Mouse (Mus musculus) retina, postnatal 1 day (tissue): ENCODE measurements around the gene Mvd.

Source experiments
- DNase-seq: peaks from one replicate; pipeline ENCODE4 v3.0.0-alpha.2; 2012

Gene Mvd

GRCm38 (mm10) chr8:122454409-122454808 lies 11.2 kb upstream of the Mvd start:
- DNase-seq = no peak

DNA sequence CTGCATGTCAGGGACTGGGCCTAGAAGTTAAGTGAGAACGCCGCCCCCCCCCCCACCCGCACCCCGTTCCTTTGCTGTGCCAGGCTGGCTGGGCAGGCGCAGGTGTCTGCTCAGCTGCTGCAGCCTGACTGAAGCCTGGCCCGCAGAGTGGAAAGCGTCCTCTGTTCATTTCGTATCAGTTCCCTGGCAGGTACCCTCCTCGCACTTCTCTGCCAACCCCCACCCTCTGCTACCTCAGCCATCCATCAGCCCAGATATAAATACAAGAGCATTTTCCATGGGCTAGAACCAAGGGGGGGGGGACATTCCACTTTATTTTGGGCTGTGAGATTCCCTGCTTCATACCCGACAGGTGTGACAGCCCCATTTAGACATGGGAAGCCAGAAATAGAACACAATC lies 8.9 kb upstream of the Mvd start:
- DNase-seq = no peak

- DNase-seq = no peak
Observed at GRCm38 (mm10) chr8:122451161-122451703, 8.0 kb upstream of the Mvd start.

DNA sequence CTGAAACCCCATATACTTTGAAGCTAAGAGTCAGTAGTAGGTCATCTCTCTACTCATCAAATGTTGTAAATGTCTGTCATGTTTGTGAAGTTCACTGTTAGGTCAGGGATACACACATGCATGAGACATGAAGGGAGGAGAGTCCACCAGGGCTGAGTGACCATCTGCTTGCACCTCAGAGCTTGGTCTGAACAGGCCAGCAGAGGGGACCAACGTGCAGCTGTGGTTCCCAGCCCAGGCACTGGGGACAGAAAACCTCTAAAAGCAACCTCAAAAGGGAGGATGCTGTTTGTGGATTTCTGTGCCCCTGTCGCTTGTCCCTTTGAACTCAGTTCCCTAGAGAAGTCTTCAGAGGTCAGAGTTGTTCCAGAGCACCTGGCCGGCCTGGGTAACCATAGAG lies 2.0 kb upstream of the Mvd start:
- no peak for DNase-seq

DNA sequence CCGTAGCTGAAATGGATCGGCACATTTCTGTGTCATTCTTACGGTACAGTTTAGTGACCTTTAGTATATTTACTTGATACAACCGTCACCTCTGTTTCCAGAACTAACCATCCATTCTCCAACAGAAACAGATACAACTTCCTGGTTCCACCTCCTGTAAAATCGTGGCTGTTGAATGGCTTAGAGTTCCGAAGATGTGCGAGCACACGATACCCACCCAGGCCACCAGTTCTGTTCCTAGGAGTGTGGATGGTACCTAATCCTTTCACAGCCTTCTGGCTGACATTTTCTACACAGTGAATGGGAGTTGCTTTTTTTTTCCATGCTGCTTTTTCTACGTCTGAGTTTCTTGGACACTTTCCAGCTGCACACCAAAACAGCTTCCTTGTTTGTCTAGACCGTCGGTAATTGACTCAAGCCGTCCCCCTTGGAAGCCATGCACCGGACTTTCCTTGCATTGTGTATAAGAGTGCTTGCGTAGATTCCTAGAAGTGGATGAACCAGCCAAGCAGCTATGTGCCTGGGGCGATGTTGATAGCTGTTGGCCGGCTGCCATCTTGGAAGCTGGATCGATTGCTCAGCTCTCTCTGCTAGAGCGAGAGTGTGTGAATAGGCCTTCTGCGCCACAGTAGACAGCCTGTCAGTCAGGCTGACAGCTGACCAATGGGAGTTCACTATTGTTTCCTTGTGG lies 981 bp upstream of the Mvd start:
- peak; percentile 92 for DNase-seq

- no peak for DNase-seq
Observed at GRCm38 (mm10) chr8:122442781-122443180, 441 bp downstream of the Mvd start.

- no peak for DNase-seq
Observed at GRCm38 (mm10) chr8:122442356-122442755, 866 bp downstream of the Mvd start.

DNA sequence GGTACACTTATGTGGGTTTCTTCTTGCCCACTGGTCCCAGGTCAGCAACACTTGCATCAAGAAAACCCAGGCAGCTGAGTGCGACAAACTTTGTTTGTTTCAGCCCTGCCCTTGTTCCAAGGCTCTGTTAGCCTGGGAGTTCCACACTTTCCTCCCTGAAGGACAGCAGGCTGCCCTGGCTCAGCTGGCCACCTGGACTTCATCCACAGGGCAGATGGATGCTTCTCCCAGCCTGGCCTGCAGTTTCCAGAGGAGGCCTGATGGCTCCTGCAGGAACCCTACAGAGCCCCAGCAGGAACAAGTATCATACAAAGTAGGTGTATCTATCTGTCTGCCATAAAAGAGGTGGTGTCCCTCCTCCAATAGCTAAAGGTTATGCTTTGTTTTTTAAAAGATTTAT lies 1.9 kb downstream of the Mvd start:
- DNase-seq = no peak

DNA sequence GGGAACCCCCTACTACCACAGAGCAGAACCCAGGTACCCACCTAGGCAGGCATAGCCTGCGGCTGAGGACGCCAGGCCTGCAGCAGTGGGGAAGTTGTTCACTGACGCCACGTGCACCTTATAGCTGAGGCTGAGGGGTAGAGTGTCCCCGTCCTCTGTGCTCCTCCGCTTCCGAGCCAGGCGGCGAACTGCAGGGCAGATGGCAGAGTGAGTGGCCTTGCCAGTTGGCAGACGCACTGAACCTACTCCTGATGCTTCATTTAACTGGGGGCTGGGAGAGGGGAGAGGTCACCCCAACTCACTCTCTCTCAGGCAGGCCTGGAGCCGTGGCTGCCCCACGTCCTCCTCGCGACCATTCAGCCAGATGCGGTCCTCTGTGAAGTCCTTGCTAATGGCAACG lies 3.9 kb downstream of the Mvd start:
- DNase-seq = no peak

DNA sequence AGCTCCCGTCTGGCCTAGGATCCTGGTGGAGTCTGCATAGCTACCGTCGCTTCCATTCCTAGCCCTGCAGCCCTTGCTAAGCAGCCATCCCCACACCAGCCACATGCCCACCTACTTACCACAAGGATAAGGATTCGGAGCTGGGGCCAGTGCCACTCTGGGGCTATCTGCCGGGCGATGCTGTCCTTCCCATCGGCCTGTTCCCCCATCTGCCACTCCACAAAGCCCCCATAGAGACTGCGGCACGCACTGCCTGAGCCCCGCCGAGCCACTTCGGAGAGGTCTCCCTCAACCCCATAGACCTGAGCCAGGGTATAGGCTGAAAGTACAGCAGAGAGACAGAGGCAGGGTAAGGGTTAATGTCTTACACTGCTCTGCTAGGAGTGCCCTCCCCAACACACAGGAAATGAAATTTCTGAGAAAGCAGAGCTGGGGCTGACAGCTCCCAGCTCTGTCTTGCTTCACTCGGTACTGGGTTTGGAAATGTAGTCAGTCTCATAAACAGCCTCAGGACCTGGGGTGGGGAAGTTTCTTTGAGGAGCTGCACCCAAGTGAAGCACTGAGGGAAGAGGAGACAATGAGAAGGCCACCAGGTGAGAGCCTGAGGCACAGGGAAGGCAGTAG lies 5.4 kb downstream of the Mvd start:
- no peak for DNase-seq

DNA sequence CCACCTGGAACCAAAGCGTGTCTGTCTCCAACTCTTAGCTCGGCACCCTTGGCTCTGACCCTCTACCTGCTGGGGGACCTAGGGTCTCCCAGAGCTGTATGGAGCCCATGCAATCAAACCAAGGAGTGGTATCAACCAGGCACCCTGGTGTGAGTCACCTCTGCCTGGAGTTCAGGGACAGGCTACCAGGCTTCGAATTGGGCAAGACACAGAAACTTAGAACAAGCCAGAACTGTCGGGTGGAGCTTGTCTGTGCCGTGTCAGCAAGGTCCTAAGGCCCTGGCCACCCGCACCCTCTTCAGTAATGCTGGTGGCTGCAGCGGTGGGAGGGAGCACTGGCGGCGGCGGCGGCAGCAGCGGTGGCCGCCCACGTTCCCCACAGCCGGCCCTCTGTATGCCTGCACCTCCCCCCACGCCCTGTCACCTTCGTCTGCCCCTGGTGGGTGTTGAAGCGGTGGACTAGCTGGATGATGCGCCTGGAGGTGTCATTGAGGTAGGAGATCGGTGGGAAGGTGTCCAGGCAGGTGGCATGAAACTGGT lies 6.6 kb downstream of the Mvd start:
- DNase-seq = no peak

DNA sequence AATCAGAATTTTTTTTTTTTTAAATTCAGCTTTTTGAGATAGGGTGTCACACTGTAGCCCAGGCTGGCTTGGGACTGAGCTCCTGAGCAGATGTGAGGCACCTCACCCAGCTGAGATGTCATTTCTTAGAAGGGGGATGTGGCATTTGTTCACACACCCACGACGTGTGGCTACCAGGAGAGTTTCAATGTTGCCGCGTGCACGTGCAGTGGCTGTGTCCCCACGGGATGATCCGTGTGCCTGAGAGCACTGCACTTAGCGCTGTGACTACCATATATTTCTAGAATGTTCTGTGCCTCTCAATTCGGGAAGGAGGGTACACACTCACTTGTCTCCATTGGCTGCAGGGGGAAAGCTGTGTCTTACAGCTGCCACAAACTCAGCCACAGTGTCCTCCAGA lies 7.1 kb downstream of the Mvd start:
- no peak for DNase-seq

GRCm38 (mm10) chr8:122435375-122435774 lies 7.8 kb downstream of the Mvd start:
- DNase-seq = no peak

DNA sequence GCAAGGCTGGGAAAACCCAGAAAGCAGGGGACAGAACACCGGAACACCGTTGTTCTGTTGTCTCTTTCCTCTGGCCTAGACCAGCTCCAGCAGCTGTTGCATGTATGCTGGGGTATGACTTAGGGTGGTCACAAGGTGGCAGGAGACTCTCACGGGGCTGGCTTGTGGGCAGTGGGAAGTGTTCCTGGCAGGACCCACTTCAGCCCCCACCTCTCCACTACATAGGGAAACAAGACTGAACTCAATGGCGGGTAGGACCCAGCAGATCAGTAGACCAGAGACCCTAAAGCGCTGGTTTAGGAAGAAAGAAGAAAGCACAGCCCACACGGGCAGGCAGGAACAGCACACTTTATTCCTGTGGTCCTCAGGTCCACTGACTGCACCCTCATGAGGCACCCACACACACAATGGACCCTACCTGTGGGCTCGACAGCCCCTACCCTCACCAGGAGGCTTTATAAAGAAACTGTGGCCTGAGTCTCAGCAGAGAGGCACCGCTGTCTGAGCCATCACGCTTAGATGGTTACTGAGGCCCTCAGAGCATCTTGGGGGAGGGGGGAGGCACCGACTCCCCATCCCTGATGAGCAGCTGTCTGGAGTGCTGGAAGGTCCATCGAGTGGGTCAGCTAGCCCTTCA lies 9.8 kb downstream of the Mvd start:
- DNase-seq = peak; percentile 35

- DNase-seq = peak; percentile 72
Observed at GRCm38 (mm10) chr8:122432443-122433268, 10.6 kb downstream of the Mvd start, which contains the start of gene Cyba. Cyba (minus strand) TSS chr8:122432930.

GRCm38 (mm10) chr8:122431694-122432442 lies 11.4 kb downstream of the Mvd start:
- peak; percentile 24 for DNase-seq

GRCm38 (mm10) chr8:122430646-122431045 lies 12.6 kb downstream of the Mvd start:
- no peak for DNase-seq

DNA sequence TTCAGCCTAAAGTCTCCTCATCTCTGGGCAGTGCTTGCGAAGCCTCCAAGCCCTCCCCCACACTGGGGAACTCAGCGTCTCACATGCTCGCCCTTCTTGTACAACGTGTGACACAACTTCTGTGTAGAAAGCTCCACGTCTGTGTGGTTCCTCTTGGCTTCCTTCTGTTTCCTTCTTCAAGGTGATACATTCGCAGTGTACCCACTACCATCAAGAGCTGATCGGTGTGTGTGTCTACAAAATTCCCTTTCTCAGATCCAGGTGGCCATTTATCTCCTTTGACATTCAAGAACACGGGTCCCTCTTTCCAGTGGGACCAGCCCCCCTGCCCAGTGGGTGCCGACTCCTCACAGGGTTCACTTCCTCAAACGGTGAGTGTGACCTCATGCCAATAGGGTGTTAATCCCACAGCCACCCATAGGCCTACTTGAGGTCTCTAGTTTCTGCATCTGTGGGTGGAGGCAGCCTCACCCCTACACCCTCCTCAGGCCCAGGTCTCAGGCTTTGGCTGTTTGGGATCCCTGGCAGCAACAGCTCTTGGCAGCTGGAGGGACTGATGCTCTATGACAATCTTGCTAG lies 13.1 kb downstream of the Mvd start:
- DNase-seq = no peak

DNA sequence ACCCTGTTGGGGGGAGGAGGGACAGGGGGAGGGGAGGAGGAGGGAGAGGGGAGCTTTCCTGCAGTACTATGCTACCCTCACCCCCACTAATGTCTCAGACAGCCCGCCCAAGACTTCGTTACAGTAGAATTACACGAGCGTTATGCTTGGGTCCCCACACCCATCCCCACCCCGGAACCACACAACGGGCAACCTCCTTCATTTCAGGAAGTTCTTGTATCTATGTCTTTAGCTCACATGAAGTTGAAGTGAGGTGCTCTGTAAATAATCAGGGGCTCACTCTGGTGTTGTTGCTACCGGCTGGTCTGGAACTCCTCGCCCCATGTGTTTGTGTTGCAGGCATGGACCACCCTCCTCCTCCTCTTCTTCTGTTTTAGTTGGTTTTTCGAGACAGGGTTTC lies 15.1 kb downstream of the Mvd start:
- no peak for DNase-seq

DNA sequence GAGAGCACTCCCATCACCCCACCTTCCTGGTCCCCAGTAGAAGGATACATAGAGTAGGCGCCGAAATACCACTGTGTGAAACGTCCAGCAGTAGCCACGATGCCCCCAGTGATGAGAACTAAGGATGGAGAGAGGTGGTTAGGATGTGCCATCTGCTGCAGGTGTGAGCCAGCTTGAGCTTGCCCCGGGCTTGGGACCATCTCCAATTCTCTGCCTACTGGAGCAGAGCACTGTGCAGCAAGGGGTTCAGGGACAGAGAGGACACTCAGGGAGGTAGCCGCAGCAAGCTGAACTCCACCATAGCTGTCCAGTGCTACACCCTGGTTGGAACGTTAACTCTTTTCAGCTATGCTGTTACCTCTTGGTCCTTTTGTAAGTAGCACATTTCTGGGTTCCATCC lies 15.6 kb downstream of the Mvd start:
- no peak for DNase-seq

- DNase-seq = no peak
Observed at GRCm38 (mm10) chr8:122426145-122426544, 17.1 kb downstream of the Mvd start.

GRCm38 (mm10) chr8:122423659-122424058 lies 19.6 kb downstream of the Mvd start:
- DNase-seq = no peak
